27 mouse cellular contexts compared by ENCODE assay signal in the genomic region with DNA sequence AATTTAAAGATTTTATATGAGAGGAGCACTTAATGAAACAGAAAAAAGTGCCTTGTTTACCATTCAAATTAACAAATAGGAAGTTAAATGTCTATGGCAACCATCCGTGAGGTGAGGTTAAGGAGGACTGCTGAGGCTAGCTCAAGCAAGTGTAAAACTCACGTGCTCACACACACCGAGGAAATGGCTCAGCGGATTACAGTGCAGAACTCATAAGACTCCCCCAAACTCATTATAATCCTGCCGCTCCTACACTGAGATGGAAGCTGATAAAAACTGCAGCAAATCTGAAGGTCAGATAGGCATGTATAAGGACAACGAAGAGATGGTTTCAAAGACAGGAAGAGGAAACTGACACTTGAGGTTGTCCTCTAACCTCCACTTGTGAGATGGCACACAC. TPM values are rescaled to one million over a fixed set of nuclear protein-coding genes. Genes with fewer than 3 reads are reported as not detected.
DNase-seq lines count a peak whose midpoint lies in the region; ATAC-seq and TF ChIP-seq lines count a peak whose summit lies in the region.
"Had no signal": no experiment of that assay in that cellular context is flagged by ENCODE, and none has a peak within 500 bp of the region (broad histone marks: within the 10 kb centered on the region; RNA-seq: fewer than 3 reads in every experiment).

No protein-coding gene starts in this region.

- WGBS in kidney, adult 2 months, result 15% methylated on average over 6 of the region's 6 CpGs

- peak overlapping the region; percentile 8; the same call in 1 of the 2 replicates for H3K27ac ChIP-seq in kidney, adult 2 months (ENCODE audit: insufficient read depth, low read depth, low read length)
- H3K27ac ChIP-seq: embryonic facial prominence, embryonic 13.5 days; forebrain, embryonic 13.5 days; gastrocnemius, adult 2 months; hindbrain, embryonic 10.5 days; hindbrain, postnatal 0 days; kidney, postnatal 0 days; limb, embryonic 10.5 days; liver, embryonic 12.5 days; midbrain, embryonic 13.5 days; neural tube, embryonic 13.5 days had no signal

- TF ChIP-seq POLR2A in kidney, adult 2 months (IDR thresholded peaks at IDR 0.05; ENCODE audit: low read depth, low read length), result no peak

- H3K27me3 ChIP-seq in kidney, adult 2 months (replicated peaks; ENCODE audit: control insufficient read depth, insufficient read depth, low read length), result no peaks in the 10 kb centered on the region
- H3K27me3 ChIP-seq in G1E (ENCODE audit: insufficient read depth, low read length), result no peaks in the 10 kb centered on the region
- H3K27me3 ChIP-seq: embryonic facial prominence, embryonic 13.5 days; forebrain, embryonic 13.5 days; liver, embryonic 12.5 days; megakaryocyte, embryonic 14.5 days; midbrain, embryonic 13.5 days; neural tube, embryonic 13.5 days had no signal

- no peak for DNase-seq in kidney, adult 2 months
- DNase-seq in kidney, postnatal 4 days, result no peak
- DNase-seq in CD4-positive, CD25-positive, alpha-beta regulatory T cell, adult 2 months (ENCODE audit: low read depth, low spot score), result peak; percentile 37
- DNase-seq in G1E (ENCODE audit: low spot score), result no peak
- DNase-seq: adrenal gland, postnatal 10 days; cerebellum, adult 8-10 months; cerebellum, postnatal 36 days; embryo, embryonic 11 days; gastrocnemius, adult 2 months; kidney, adult 11 months; lung, adult 2 months; lung, postnatal 14 days; thymus, postnatal 14 days had no signal

- ATAC-seq in G1E (ENCODE audit: extremely low read depth, insufficient number of reproducible peaks, low FRiP score, poor library complexity, severe bottlenecking), result peak; percentile 55; the same call in 1 of the 2 replicates
- 0 out of 2 replicates have a peak, but pooled peaks have one; percentile 13 for ATAC-seq in neutrophil, adult 5-6 weeks (ENCODE audit: extremely low read depth, insufficient number of reproducible peaks, low FRiP score, poor library complexity, severe bottlenecking)
- no peak for ATAC-seq in erythroblast, adult 5-6 weeks (replicated peaks; ENCODE audit: low FRiP score, poor library complexity, severe bottlenecking)
- ATAC-seq in inflammation-experienced regulatory T-cells, adult 6 months, result no peak
- ATAC-seq: forebrain, embryonic 13.5 days; hindbrain, postnatal 0 days; liver, embryonic 12.5 days; midbrain, embryonic 13.5 days had no signal

- no peaks in the 10 kb centered on the region for H3K9me3 ChIP-seq in G1E (replicated peaks)
- H3K9me3 ChIP-seq: embryonic facial prominence, embryonic 13.5 days; forebrain, embryonic 13.5 days; hindbrain, embryonic 10.5 days; limb, embryonic 10.5 days; liver, embryonic 12.5 days; megakaryocyte, embryonic 14.5 days; midbrain, embryonic 13.5 days; neural tube, embryonic 13.5 days had no signal

- H3K4me3 ChIP-seq in kidney, adult 2 months (ENCODE audit: insufficient read depth, low read depth, low read length), result no peak overlapping the region
- no peak overlapping the region; the same call in 1 of the 2 replicates for H3K4me3 ChIP-seq in G1E (ENCODE audit: low read depth, low read length)
- H3K4me3 ChIP-seq: embryonic facial prominence, embryonic 13.5 days; forebrain, embryonic 13.5 days; hindbrain, embryonic 10.5 days; limb, embryonic 10.5 days; liver, embryonic 12.5 days; megakaryocyte, embryonic 14.5 days; midbrain, embryonic 13.5 days; neural tube, embryonic 13.5 days had no signal

- H3K4me1 ChIP-seq in kidney, adult 2 months (ENCODE audit: control insufficient read depth, insufficient read depth, low read length), result peaks cover 20% of the 10 kb centered on the region
- peaks cover 34% of the 10 kb centered on the region for H3K4me1 ChIP-seq in G1E (ENCODE audit: insufficient read depth, low read depth, low read length)

- TF ChIP-seq CTCF in kidney, adult 2 months (conservative IDR thresholded peaks at IDR 0.05; ENCODE audit: insufficient read depth, insufficient read length, low read depth, low read length), result no peak
- no peak for TF ChIP-seq CTCF in G1E (IDR thresholded peaks at IDR 0.05; ENCODE audit: low read depth, low read length)

- no peaks in the 10 kb centered on the region; the same call in 1 of the 2 replicates for H3K36me3 ChIP-seq in kidney, adult 2 months (ENCODE audit: control insufficient read depth, insufficient read depth, low read length)
- H3K36me3 ChIP-seq in G1E (replicated peaks), result peaks cover 26% of the 10 kb centered on the region

RNA-seq across cellular contexts. Expression of gene Morf4l1, which starts 5.2 kb away (rescaled TPM):
- polyA plus RNA-seq in kidney, adult 2 months (2012; rRNA removed), result 91.8 and 126 TPM in 2 replicates
- 219 and 248 TPM in 2 replicates for total RNA-seq in G1E (2014; fragmentation: Nextera tagmentation)
- 146 and 172 TPM in 2 replicates for total RNA-seq in G1E (2017)
- 106 and 118 TPM in 2 replicates for polyA plus RNA-seq in G1E (2012)
- total RNA-seq in neutrophil, adult 5-6 weeks (2017), result 264 and 267 TPM in 2 replicates
- total RNA-seq in erythroblast, adult 5-6 weeks (2015; ENCODE audit: low replicate concordance), result 117 and 134 TPM in 2 replicates
- total RNA-seq in erythroblast, adult 5-6 weeks (2017; ENCODE audit: low replicate concordance), result 130 and 153 TPM in 2 replicates
- 100 to 1,000 TPM; 287 to 345 (median 307) TPM for polyA plus RNA-seq in inflammation-experienced regulatory T-cells, adult 6 months (2017; shearing (Covaris generic))

RNA-seq across cellular contexts. Expression of gene Adamts7, which starts 53.5 kb away (rescaled TPM):
- 9.4 and 10.7 TPM in 2 replicates for polyA plus RNA-seq in kidney, adult 2 months (2012; rRNA removed)
- not detected in 2 replicates for total RNA-seq in G1E (2014; fragmentation: Nextera tagmentation)
- total RNA-seq in G1E (2017), result 0.17 TPM in 1 of 2 replicates, not detected in the other
- not detected in 2 replicates for polyA plus RNA-seq in G1E (2012)
- total RNA-seq in neutrophil, adult 5-6 weeks (2017), result not detected in 2 replicates
- total RNA-seq in erythroblast, adult 5-6 weeks (2015; ENCODE audit: low replicate concordance), result not detected in 2 replicates
- 0.14 TPM in 1 of 2 replicates, not detected in the other for total RNA-seq in erythroblast, adult 5-6 weeks (2017; ENCODE audit: low replicate concordance)
- not detected for polyA plus RNA-seq in inflammation-experienced regulatory T-cells, adult 6 months (2017; shearing (Covaris generic))
- total RNA-seq: MEL had no signal

RNA-seq across cellular contexts. Expression of gene Ctsh, which starts 55.4 kb away (rescaled TPM):
- 176 and 202 TPM in 2 replicates for polyA plus RNA-seq in kidney, adult 2 months (2012; rRNA removed)
- total RNA-seq in G1E (2014; fragmentation: Nextera tagmentation), result not detected in 2 replicates
- total RNA-seq in G1E (2017), result 0.16 and 0.29 TPM in 2 replicates
- not detected in 2 replicates for polyA plus RNA-seq in G1E (2012)
- 201 and 215 TPM in 2 replicates for total RNA-seq in neutrophil, adult 5-6 weeks (2017)
- total RNA-seq in erythroblast, adult 5-6 weeks (2015; ENCODE audit: low replicate concordance), result 61.0 and 131 TPM in 2 replicates
- 25.6 and 30.1 TPM in 2 replicates for total RNA-seq in erythroblast, adult 5-6 weeks (2017; ENCODE audit: low replicate concordance)
- 10 to 100 TPM in 1 of 3 experiments, 1 to 10 TPM in 2; 1.2 to 11.4 (median 6.3) TPM for polyA plus RNA-seq in inflammation-experienced regulatory T-cells, adult 6 months (2017; shearing (Covaris generic))
- total RNA-seq: MEL had no signal

Comparison
In these comparisons a context has a peak if more than half of its experiments do, and no peak if none do; other contexts are left out.
1. ATAC-seq: peak in G1E (single experiment) and neutrophil, adult 5-6 weeks (single experiment); none in erythroblast, adult 5-6 weeks (single experiment) and inflammation-experienced regulatory T-cells, adult 6 months (single experiment).
2. RNA of gene Ctsh, which starts 55.4 kb away (total RNA-seq): 201 to 215 TPM in neutrophil, adult 5-6 weeks and 25.6 to 131 TPM in erythroblast, adult 5-6 weeks; 0.16 to 0.29 TPM in G1E; every median in the first group is over 10 times any median in the second.